Mouse (Mus musculus) limb, embryonic 14.5 days (tissue): ENCODE measurements around the gene Gfod2. TPM values are rescaled to one million over a fixed set of nuclear protein-coding genes. Genes with fewer than 3 reads are reported as not detected.

ENCODE experiments used
- ATAC-seq: fragments of 200-750 bp; cut with Nextera tagmentation; 2 replicates; pipeline ENCODE4 v1.8.0; 2017; ENCODE audit warnings: low read depth, moderate number of reproducible peaks, moderate TSS enrichment; ENCODE audit not compliant: low FRiP score
- DNase-seq: peaks from one replicate; pipeline ENCODE4 v3.0.0-alpha.2; 2015; ENCODE audit warnings: low spot score
- H3K27ac ChIP-seq: fragments of 300-500 bp; sonication (generic); replicated peaks from 2 replicates; pipeline ENCODE4 v1.5.1; 2014; ENCODE audit warnings: low read depth, mild to moderate bottlenecking, low read length, moderate library complexity, mixed read lengths
- H3K27me3 ChIP-seq: fragments of 300-500 bp; sonication (generic); 2 replicates; pipeline ENCODE4 v1.6.1; 2014; ENCODE audit warnings: low read length, mixed read lengths; ENCODE audit not compliant: control insufficient read depth, insufficient read depth
- H3K36me3 ChIP-seq: fragments of 300-500 bp; sonication (generic); 2 replicates; pipeline ENCODE4 v1.6.1; 2014; ENCODE audit warnings: mild to moderate bottlenecking, low read length, moderate library complexity, mixed read lengths; ENCODE audit not compliant: control insufficient read depth, insufficient read depth
- H3K4me1 ChIP-seq: fragments of 300-500 bp; sonication (generic); 2 replicates; pipeline ENCODE4 v1.6.1; 2014; ENCODE audit warnings: antibody characterized with exemption, low read length, mixed read lengths; ENCODE audit not compliant: control insufficient read depth, insufficient read depth
- H3K4me2 ChIP-seq: fragments of 300-500 bp; sonication (generic); replicated peaks from 2 replicates; pipeline ENCODE4 v1.6.1; 2014; ENCODE audit warnings: low read depth, mild to moderate bottlenecking, low read length, moderate library complexity; ENCODE audit not compliant: severe bottlenecking
- H3K4me3 ChIP-seq: fragments of 300-500 bp; sonication (generic); replicated peaks from 2 replicates; pipeline ENCODE4 v1.5.1; 2014; ENCODE audit warnings: low read length
- H3K9ac ChIP-seq: fragments of 300-500 bp; sonication (generic); 2 replicates; pipeline ENCODE4 v1.6.1; 2014; ENCODE audit warnings: mild to moderate bottlenecking, low read depth, low read length, moderate library complexity; ENCODE audit not compliant: severe bottlenecking
- H3K9me3 ChIP-seq: fragments of 300-500 bp; sonication (generic); 2 replicates; pipeline ENCODE4 v1.6.1; 2016; ENCODE audit warnings: low read length; ENCODE audit not compliant: control insufficient read depth
- POLR2A ChIP-seq: fragments of 200-500 bp; IDR thresholded peaks from 2 replicates; pipeline ENCODE4 v1.8.0; 2012; ENCODE audit warnings: inconsistent platforms, mild to moderate bottlenecking, moderate library complexity, borderline replicate concordance; ENCODE audit not compliant: insufficient read depth, insufficient read length; ENCODE audit errors: extremely low read depth
- WGBS: fragments of 180-500 bp; shearing (Covaris S2); extraction: QIAGEN DNeasy Blood & Tissue Kit; methylation state at CpG from one replicate; pipeline ENCODE4 v1.1.7; 2014; 5-methylcytosine and 5-hydroxymethylcytosine counted together
- polyA plus RNA-seq, 2 experiments: library from polyadenylated mRNA; depleted of rRNA in 1 of 2; stranded (reverse) in 1 of 2; unstranded in 1 of 2; fragments of >200 nt; fragmentation: Nextera tagmentation in 1 of 2; extraction: Ambion mirVana in 1 of 2; gene quantifications; 2 replicates each; pipeline versions ENCODE4 v1.2.1 to v1.2.3; 2012 to 2014

Gene Gfod2
- polyA plus RNA-seq, 2 experiments = 11.7 to 13.6 TPM

GRCm38 (mm10) chr8:105699488-105700215, 58.8 kb downstream of the Gfod2 start:
- ATAC-seq = no peak
- TF ChIP-seq POLR2A = no peak
- peaks cover 41% of the 10 kb centered on the region for H3K36me3 ChIP-seq
- WGBS = 90% methylated on average over 11 of the region's 11 CpGs
- no peaks in the 10 kb centered on the region for H3K27me3 ChIP-seq
- H3K4me2 ChIP-seq = peak overlapping the region; percentile 74
- H3K9me3 ChIP-seq = no peaks in the 10 kb centered on the region
- H3K4me1 ChIP-seq = peaks cover 5% of the 10 kb centered on the region; the same call in 1 of the 2 replicates
- no peak for DNase-seq
- peak overlapping the region; percentile 63 for H3K4me3 ChIP-seq
- no peak overlapping the region for H3K27ac ChIP-seq
- peak overlapping the region; percentile 58; the same call in 1 of the 2 replicates for H3K9ac ChIP-seq

DNA sequence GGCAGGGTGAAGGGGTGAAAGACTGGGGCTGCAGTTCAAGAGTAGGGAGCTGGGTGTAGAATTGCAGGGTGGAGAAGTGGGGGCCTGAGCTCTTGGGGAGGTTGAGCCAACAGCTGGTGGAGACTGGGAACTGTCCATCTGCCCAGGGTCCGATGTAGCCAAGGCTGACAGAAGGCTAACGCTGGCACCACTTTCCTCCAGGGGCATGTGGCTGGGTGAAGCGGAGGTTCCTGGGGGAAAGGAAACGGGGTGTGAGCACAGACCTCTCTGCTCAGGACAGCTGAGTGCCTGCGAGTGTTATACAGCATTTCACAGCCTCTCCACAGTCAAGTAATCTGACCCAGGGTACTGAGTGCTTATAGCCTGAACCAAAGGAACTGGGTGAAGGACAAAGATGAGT, 59.7 kb downstream of the Gfod2 start:
- 82% methylated on average over 5 of the region's 5 CpGs for WGBS
- no peaks in the 10 kb centered on the region for H3K27me3 ChIP-seq
- no peak for TF ChIP-seq POLR2A
- no peak overlapping the region for H3K27ac ChIP-seq
- no peak overlapping the region for H3K4me2 ChIP-seq
- no peak overlapping the region for H3K9ac ChIP-seq
- no peak for DNase-seq
- no peak for ATAC-seq
- no peak overlapping the region for H3K4me3 ChIP-seq
- peaks cover 34% of the 10 kb centered on the region for H3K36me3 ChIP-seq
- peaks cover 14% of the 10 kb centered on the region for H3K4me1 ChIP-seq
- no peaks in the 10 kb centered on the region for H3K9me3 ChIP-seq

DNA sequence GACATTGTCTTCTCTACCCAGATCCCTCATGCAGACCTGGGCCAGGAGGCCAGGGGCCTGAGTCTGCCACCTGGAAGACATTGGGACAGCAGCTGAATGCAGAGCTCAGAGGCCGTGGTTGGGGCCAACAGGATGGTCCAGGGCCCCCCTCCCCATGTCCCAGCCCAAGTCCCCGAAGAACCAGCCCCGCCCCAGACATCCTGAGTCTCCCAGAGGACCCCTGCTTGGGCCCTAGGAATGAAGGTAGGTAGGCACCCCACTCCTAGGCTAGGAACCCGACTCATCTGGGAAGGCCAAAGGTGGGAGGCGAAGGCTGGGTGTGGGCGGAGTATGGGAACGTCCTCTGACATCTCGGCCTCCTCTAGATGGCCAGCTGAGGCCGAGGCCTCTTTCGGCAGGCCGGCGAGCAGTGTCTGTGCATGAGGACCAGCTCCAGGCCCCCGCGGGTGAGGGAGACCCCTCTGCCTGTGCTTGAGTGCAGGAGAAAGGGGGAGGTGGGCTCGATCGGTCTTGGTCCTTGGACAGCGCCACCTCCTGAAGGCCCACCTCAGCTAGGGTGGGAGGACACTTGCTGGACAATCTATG, 61.2 kb downstream of the Gfod2 start:
- no peak for ATAC-seq
- Histone ChIP-seq H3K4me2 (no peak overlapping the region), H3K4me1 (peaks cover 16% of the 10 kb centered on the region), H3K4me3 (no peak overlapping the region), H3K36me3 (peaks cover 27% of the 10 kb centered on the region), H3K27ac (no peak overlapping the region), H3K27me3 (no peaks in the 10 kb centered on the region), H3K9me3 (no peaks in the 10 kb centered on the region), H3K9ac (no peak overlapping the region)
- WGBS = 91% methylated on average over 17 of the region's 17 CpGs
- no peak for DNase-seq
- TF ChIP-seq POLR2A = no peak

DNA sequence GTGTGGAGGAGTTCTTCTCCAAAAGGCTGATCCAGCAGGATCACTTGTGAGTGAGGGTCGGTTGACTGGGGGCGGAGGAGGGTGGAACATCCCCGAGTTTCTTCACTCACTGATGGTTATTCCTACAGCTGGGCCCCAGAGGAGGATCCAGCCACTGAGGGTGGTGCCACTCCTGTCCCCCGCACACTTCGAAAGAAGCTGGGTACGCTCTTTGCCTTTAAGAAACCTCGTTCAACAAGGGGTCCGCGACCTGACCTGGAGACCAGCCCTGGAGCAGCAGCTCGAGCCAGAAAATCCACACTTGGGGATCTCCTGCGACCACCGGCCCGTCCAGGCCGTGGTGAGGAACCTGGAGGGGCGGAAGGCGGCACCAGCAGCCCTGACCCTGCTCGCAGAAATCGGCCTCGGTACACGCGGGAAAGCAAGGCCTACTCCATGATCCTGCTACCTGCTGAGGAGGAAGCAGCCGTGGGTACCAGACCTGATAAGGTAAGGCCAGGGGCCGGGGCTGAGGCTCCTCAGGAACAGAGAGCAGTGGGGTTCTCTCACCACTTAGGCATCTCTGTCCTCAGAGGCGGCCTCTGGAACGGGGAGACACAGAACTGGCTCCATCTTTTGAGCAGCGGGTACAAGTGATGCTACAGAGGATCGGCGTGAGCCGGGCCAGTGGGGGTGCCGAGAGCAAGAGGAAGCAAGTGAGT, 63.2 kb downstream of the Gfod2 start:
- peaks cover 27% of the 10 kb centered on the region for H3K36me3 ChIP-seq
- H3K27me3 ChIP-seq = no peaks in the 10 kb centered on the region
- no peak overlapping the region for H3K27ac ChIP-seq
- H3K9me3 ChIP-seq = no peaks in the 10 kb centered on the region
- no peak overlapping the region for H3K4me2 ChIP-seq
- DNase-seq (no peak), ATAC-seq (no peak)
- no peak for TF ChIP-seq POLR2A
- no peak overlapping the region for H3K9ac ChIP-seq
- peaks cover 11% of the 10 kb centered on the region for H3K4me1 ChIP-seq
- H3K4me3 ChIP-seq = no peak overlapping the region
- WGBS = 76% methylated on average over 30 of the region's 30 CpGs

DNA sequence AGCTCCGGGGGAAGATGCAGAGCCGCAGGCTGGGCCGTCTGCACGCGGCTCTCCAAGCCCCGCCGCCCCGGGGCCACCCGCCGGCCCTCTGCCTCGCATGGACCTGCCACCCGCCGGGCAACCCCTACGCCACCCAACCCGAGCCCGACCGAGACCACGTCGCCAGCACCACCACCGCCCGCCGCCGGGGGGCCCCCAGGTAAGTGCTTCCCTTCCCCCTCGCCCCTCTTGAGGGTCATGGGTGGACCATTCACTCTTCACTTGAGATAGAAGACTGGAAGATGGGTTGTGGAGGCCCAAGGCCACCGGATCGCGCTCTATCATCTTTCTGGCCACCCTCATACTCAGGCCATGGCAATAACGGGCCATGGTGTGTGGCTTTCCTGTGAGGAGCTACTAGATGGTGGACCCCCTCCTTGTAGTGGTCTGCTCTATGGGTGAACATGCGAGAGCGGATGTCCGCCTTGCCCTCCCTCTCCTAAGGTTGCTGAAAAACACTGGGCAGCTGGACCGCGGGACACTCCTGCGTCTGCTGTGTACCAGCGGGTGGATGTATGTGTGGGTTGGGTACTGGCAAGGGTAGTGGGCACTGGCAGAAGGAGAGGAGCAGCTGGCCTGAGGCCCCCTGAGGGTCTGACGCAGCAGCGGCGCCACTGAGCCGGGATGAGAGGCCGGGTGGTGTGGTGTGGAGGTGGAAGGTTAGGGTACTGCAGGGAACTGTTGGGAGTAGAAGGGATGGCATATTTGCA, 64.2 kb downstream of the Gfod2 start:
- Histone ChIP-seq H3K4me2 (peak overlapping the region; percentile 94), H3K4me1 (peaks cover 11% of the 10 kb centered on the region), H3K36me3 (peaks cover 27% of the 10 kb centered on the region), H3K9me3 (no peaks in the 10 kb centered on the region), H3K4me3 (peak overlapping the region; percentile 46), H3K27me3 (no peaks in the 10 kb centered on the region), H3K27ac (no peak overlapping the region), H3K9ac (peak overlapping the region; percentile 34; the same call in 1 of the 2 replicates)
- ATAC-seq = no peak
- TF ChIP-seq POLR2A = no peak
- no peak for DNase-seq
- WGBS = 10% methylated on average over 35 of the region's 40 CpGs
